Mouse (Mus musculus): ENCODE measurements around the gene Kif26a.

DNA sequence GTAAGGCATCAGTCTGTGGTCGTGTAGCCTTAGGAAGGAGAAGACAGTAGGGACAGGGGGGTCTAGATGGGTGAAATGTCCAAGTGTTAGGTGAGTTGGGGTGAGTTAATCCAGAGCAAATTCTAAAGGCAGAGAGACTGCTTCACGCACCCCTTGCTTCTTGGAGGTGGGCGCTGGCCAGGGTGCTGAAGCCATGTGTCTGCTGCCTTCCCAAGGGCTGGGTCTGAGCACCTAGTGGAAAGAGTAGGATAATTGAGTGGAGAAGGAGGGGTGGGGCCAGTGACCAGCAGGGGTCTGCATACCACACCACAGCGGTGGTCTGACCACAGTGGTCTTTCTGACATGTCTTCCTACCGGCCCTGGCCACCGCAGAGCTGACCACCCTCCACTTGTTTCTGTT lies 4.7 kb upstream of the Kif26a start:
- TF ChIP-seq GATA1 (IDR thresholded peaks at IDR 0.05; ENCODE audit: borderline replicate concordance, low read length) (no peak), FLI1 (IDR thresholded peaks at IDR 0.05; ENCODE audit: low read length) (no peak)

All from megakaryocyte, embryonic 14.5 days (primary cell).